In genomic region chr3:96497451-96498028, GRCm38 (mm10) we compare ENCODE assay signal across 8 mouse cellular contexts. TPM values are rescaled to one million over a fixed set of nuclear protein-coding genes. Genes with fewer than 3 reads are reported as not detected.
DNase-seq lines count a peak whose midpoint lies in the region; ATAC-seq and TF ChIP-seq lines count a peak whose summit lies in the region.

No protein-coding gene starts in this region.

- peak overlapping the region; percentile 18 for H3K4me3 ChIP-seq in C2C12 (ENCODE audit: insufficient read depth, poor library complexity, severe bottlenecking)
- H3K4me3 ChIP-seq in bone marrow macrophage, adult 2 months (ENCODE audit: insufficient read depth, low read length): peak overlapping the region; percentile 55
- H3K4me3 ChIP-seq in heart, embryonic 12.5 days: peak overlapping the region; percentile 70
- peak overlapping the region; percentile 47 for H3K4me3 ChIP-seq in kidney, postnatal 0 days (replicated peaks; ENCODE audit: low read depth, low read length)
- peak overlapping the region; percentile 58 for H3K4me3 ChIP-seq in liver, embryonic 11.5 days (ENCODE audit: low read depth, low read length)
- H3K4me3 ChIP-seq in stomach, embryonic 15.5 days (replicated peaks): peak overlapping the region; percentile 54

- DNase-seq in kidney, postnatal 0 days (ENCODE audit: low spot score): peak; percentile 81
- DNase-seq in liver, embryonic 11.5 days (ENCODE audit: low spot score): peak; percentile 83
- DNase-seq in natural killer cell, adult 2 months (ENCODE audit: low spot score in 2 of 2): peak; percentile 78 to 82

- H3K79me3 ChIP-seq in C2C12 (ENCODE audit: low read depth): no peaks in the 10 kb centered on the region

- H3K27me3 ChIP-seq in C2C12 (ENCODE audit: control insufficient read depth, insufficient read depth, insufficient read length): no peaks in the 10 kb centered on the region
- no peaks in the 10 kb centered on the region; the same call in 1 of the 2 replicates for H3K27me3 ChIP-seq in heart, embryonic 12.5 days (replicated peaks)
- H3K27me3 ChIP-seq in kidney, postnatal 0 days (ENCODE audit: insufficient read depth, low read length): no peaks in the 10 kb centered on the region
- no peaks in the 10 kb centered on the region for H3K27me3 ChIP-seq in liver, embryonic 11.5 days (replicated peaks; ENCODE audit: control insufficient read depth, insufficient read depth, low read length)
- H3K27me3 ChIP-seq in stomach, embryonic 15.5 days (replicated peaks): no peaks in the 10 kb centered on the region

- no peak for TF ChIP-seq POLR2A in bone marrow macrophage, adult 2 months (IDR thresholded peaks at IDR 0.05; ENCODE audit: borderline replicate concordance, low read depth, low read length)

- peaks cover 5% of the 10 kb centered on the region; the same call in 1 of the 2 replicates for H3K4me1 ChIP-seq in bone marrow macrophage, adult 2 months (ENCODE audit: control insufficient read depth, insufficient read depth, low read length)
- H3K4me1 ChIP-seq in heart, embryonic 12.5 days (replicated peaks): no peaks in the 10 kb centered on the region
- H3K4me1 ChIP-seq in kidney, postnatal 0 days (replicated peaks; ENCODE audit: insufficient read depth, low read length): 0 out of 2 replicates have a peak, but pooled peaks cover 3% of the 10 kb centered on the region
- H3K4me1 ChIP-seq in liver, embryonic 11.5 days (replicated peaks; ENCODE audit: control insufficient read depth, insufficient read depth, low read length): peaks cover 3% of the 10 kb centered on the region; the same call in 1 of the 2 replicates
- peaks cover 8% of the 10 kb centered on the region; the same call in 1 of the 2 replicates for H3K4me1 ChIP-seq in stomach, embryonic 15.5 days

- no peaks in the 10 kb centered on the region for H3K36me3 ChIP-seq in C2C12 (ENCODE audit: control insufficient read depth, insufficient read depth)
- no peaks in the 10 kb centered on the region for H3K36me3 ChIP-seq in heart, embryonic 12.5 days
- no peaks in the 10 kb centered on the region for H3K36me3 ChIP-seq in kidney, postnatal 0 days (ENCODE audit: insufficient read depth, low read length)
- no peaks in the 10 kb centered on the region for H3K36me3 ChIP-seq in liver, embryonic 11.5 days (ENCODE audit: control insufficient read depth, insufficient read depth, low read length)
- H3K36me3 ChIP-seq in stomach, embryonic 15.5 days: no peaks in the 10 kb centered on the region

- ATAC-seq in erythroblast, adult 5-6 weeks (replicated peaks; ENCODE audit: low FRiP score, poor library complexity, severe bottlenecking): peak; percentile 64
- ATAC-seq in heart, embryonic 12.5 days (ENCODE audit: insufficient number of reproducible peaks, low FRiP score): no peak
- ATAC-seq in kidney, postnatal 0 days (replicated peaks; ENCODE audit: low FRiP score, low read depth): peak; percentile 38
- peak; percentile 62 for ATAC-seq in liver, embryonic 11.5 days (replicated peaks; ENCODE audit: low FRiP score)
- ATAC-seq in stomach, embryonic 15.5 days (ENCODE audit: insufficient read depth, low FRiP score, low read depth): peak; percentile 51

- H3K4me2 ChIP-seq in heart, embryonic 12.5 days: peak overlapping the region; percentile 95
- peak overlapping the region; percentile 78 for H3K4me2 ChIP-seq in kidney, postnatal 0 days (ENCODE audit: low read length)
- peak overlapping the region; percentile 68 for H3K4me2 ChIP-seq in liver, embryonic 11.5 days
- H3K4me2 ChIP-seq in stomach, embryonic 15.5 days: peak overlapping the region; percentile 90

- H3K79me2 ChIP-seq in C2C12 (ENCODE audit: control insufficient read depth, insufficient read depth): no peaks in the 10 kb centered on the region

- no peaks in the 10 kb centered on the region for H3K9me3 ChIP-seq in heart, embryonic 12.5 days (replicated peaks)
- no peaks in the 10 kb centered on the region for H3K9me3 ChIP-seq in kidney, postnatal 0 days (replicated peaks; ENCODE audit: low read length)
- no peaks in the 10 kb centered on the region for H3K9me3 ChIP-seq in liver, embryonic 11.5 days (ENCODE audit: control insufficient read depth, low read length)
- H3K9me3 ChIP-seq in stomach, embryonic 15.5 days: no peaks in the 10 kb centered on the region

- H3ac ChIP-seq in C2C12 (ENCODE audit: control insufficient read depth, insufficient read length, low read depth): peak overlapping the region; percentile 30

- H3K9ac ChIP-seq in heart, embryonic 12.5 days: peak overlapping the region; percentile 65; the same call in 1 of the 2 replicates
- peak overlapping the region; percentile 40 for H3K9ac ChIP-seq in kidney, postnatal 0 days (ENCODE audit: low read depth, low read length)
- peak overlapping the region; percentile 42 for H3K9ac ChIP-seq in liver, embryonic 11.5 days (ENCODE audit: low read depth, low read length)
- H3K9ac ChIP-seq in stomach, embryonic 15.5 days: peak overlapping the region; percentile 25; the same call in 1 of the 2 replicates

- H3K27ac ChIP-seq in bone marrow macrophage, adult 2 months (ENCODE audit: insufficient read depth, low read depth, low read length): no peak overlapping the region
- no peak overlapping the region for H3K27ac ChIP-seq in heart, embryonic 12.5 days (ENCODE audit: poor library complexity, severe bottlenecking)
- peak overlapping the region; percentile 62; the same call in 1 of the 2 replicates for H3K27ac ChIP-seq in kidney, postnatal 0 days
- H3K27ac ChIP-seq in liver, embryonic 11.5 days (ENCODE audit: low read depth, low read length): no peak overlapping the region
- peak overlapping the region; percentile 63; the same call in 1 of the 2 replicates for H3K27ac ChIP-seq in stomach, embryonic 15.5 days

- WGBS in heart, embryonic 12.5 days: under 1% methylated on average over 19 of the region's 19 CpGs
- WGBS in kidney, postnatal 0 days: under 1% methylated on average over 19 of the region's 19 CpGs
- under 1% methylated on average over 19 of the region's 19 CpGs for WGBS in liver, embryonic 11.5 days
- under 1% methylated on average over 19 of the region's 19 CpGs for WGBS in stomach, embryonic 15.5 days

- TF ChIP-seq CTCF in C2C12 (IDR thresholded peaks at IDR 0.05; ENCODE audit: control insufficient read depth, insufficient read depth, insufficient read length): peak; percentile 39
- TF ChIP-seq CTCF in bone marrow macrophage, adult 2 months (IDR thresholded peaks at IDR 0.05; ENCODE audit: low read depth, low read length): peak; percentile 61
- TF ChIP-seq CTCF in kidney, postnatal 0 days (IDR thresholded peaks at IDR 0.05; ENCODE audit: low read depth): peak; percentile 71

TF ChIP-seq in C2C12, 6 proteins besides CTCF, POLR2A, EP300 and RAD21:
- TF ChIP-seq MYOG (IDR thresholded peaks at IDR 0.05; ENCODE audit: control insufficient read depth, extremely low read depth, insufficient read length) (no peak), CEBPB (IDR thresholded peaks at IDR 0.05; ENCODE audit: low read depth) (peak; percentile 70)

RNA-seq across cellular contexts. Expression of gene Hfe2, which starts 27.4 kb away (rescaled TPM):
- polyA plus RNA-seq in C2C12 (2012; fragmentation: generic; extraction: Trizol): 0.23 TPM
- polyA plus RNA-seq in bone marrow macrophage, adult 2 months (2012; ENCODE audit: insufficient read depth, insufficient read length, missing spikeins): not detected in 2 replicates
- total RNA-seq in erythroblast, adult 5-6 weeks (2015; ENCODE audit: low replicate concordance): not detected in 2 replicates
- 0.17 TPM in 1 of 2 replicates, not detected in the other for total RNA-seq in erythroblast, adult 5-6 weeks (2017; ENCODE audit: low replicate concordance)
- 7.9 and 9.2 TPM in 2 replicates for polyA plus RNA-seq in heart, embryonic 12.5 days (2016; fragmentation: Nextera tagmentation; extraction: Ambion mirVana)
- polyA plus RNA-seq in kidney, postnatal 0 days (2015; fragmentation: Nextera tagmentation; extraction: Ambion mirVana): 0.07 and 0.10 TPM in 2 replicates
- 0.19 and 0.32 TPM in 2 replicates for polyA plus RNA-seq in liver, embryonic 11.5 days (2014; fragmentation: Nextera tagmentation; extraction: Ambion mirVana)
- 0.72 and 0.78 TPM in 2 replicates for polyA plus RNA-seq in stomach, embryonic 15.5 days (2015; fragmentation: Nextera tagmentation; extraction: Ambion mirVana)

RNA-seq across cellular contexts. Expression of gene BC107364, which starts 45.4 kb away (rescaled TPM):
- polyA plus RNA-seq in C2C12 (2012; fragmentation: generic; extraction: Trizol): not detected
- polyA plus RNA-seq in bone marrow macrophage, adult 2 months (2012; ENCODE audit: insufficient read depth, insufficient read length, missing spikeins): not detected in 2 replicates
- not detected in 2 replicates for total RNA-seq in erythroblast, adult 5-6 weeks (2015; ENCODE audit: low replicate concordance)
- total RNA-seq in erythroblast, adult 5-6 weeks (2017; ENCODE audit: low replicate concordance): not detected in 2 replicates
- 0.72 and 0.87 TPM in 2 replicates for polyA plus RNA-seq in heart, embryonic 12.5 days (2016; fragmentation: Nextera tagmentation; extraction: Ambion mirVana)
- 0.40 and 0.51 TPM in 2 replicates for polyA plus RNA-seq in kidney, postnatal 0 days (2015; fragmentation: Nextera tagmentation; extraction: Ambion mirVana)
- polyA plus RNA-seq in liver, embryonic 11.5 days (2014; fragmentation: Nextera tagmentation; extraction: Ambion mirVana): not detected in 2 replicates
- 0.28 and 0.37 TPM in 2 replicates for polyA plus RNA-seq in stomach, embryonic 15.5 days (2015; fragmentation: Nextera tagmentation; extraction: Ambion mirVana)

Comparison
In these comparisons a context has a peak if more than half of its experiments do, and no peak if none do; other contexts are left out.
1. H3K4me3 ChIP-seq: peak in every context shown above with its lines; median percentile 70 in heart, embryonic 12.5 days; 58 in liver, embryonic 11.5 days; 55 in bone marrow macrophage, adult 2 months; 54 in stomach, embryonic 15.5 days; 47 in kidney, postnatal 0 days; 18 in C2C12.
2. H3K27ac ChIP-seq: peak in kidney, postnatal 0 days (single experiment) and stomach, embryonic 15.5 days (single experiment); none in bone marrow macrophage, adult 2 months (single experiment), heart, embryonic 12.5 days (single experiment) and liver, embryonic 11.5 days (single experiment).
3. Peak in every context shown above with its lines, with median percentiles within 50 percentile points of each other: CTCF ChIP-seq, H3K4me2 ChIP-seq, H3K9ac ChIP-seq and DNase-seq.